Mouse (Mus musculus) brain, embryonic 14.5 days (tissue): Measurements from ENCODE around the gene Map3k14.

Experiments
- CTCF ChIP-seq: fragments of 200-500 bp; IDR thresholded peaks from 2 replicates; pipeline ENCODE4 v1.5.1; 2012; ENCODE audit warnings: inconsistent platforms, mild to moderate bottlenecking, moderate library complexity, borderline replicate concordance; ENCODE audit not compliant: insufficient read depth, insufficient read length; ENCODE audit errors: extremely low read depth
- POLR2A ChIP-seq: fragments of 200-500 bp; IDR thresholded peaks from 2 replicates; pipeline ENCODE4 v1.6.1; 2012; ENCODE audit warnings: mild to moderate bottlenecking, inconsistent platforms, borderline replicate concordance; ENCODE audit not compliant: poor library complexity, insufficient read depth, insufficient read length, severe bottlenecking; ENCODE audit errors: extremely low read depth

DNA sequence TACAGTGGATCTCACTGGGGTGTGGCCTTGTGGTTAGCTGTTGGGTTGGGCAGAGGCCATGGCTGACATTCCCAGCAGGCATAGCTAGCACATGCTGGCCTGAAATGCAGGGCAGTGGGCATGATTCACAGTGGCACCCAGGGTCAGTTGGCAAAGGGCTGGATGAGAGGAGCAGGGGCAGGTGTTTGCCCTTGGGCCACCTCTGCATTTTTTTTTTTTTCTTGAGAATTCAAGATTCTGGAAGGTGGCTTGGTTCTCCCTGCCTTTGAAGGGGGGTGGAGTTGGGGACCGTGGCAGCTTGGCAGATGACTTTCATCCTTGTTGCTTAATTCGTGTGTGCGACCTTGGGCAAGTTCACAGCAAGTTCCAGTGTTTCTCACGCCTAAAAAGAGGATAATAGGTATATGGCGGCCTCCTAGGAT, 92.8 kb downstream of the Map3k14 start:
- no peak for TF ChIP-seq CTCF
- TF ChIP-seq POLR2A, result no peak
